Mouse (Mus musculus) heart, embryonic 12.5 days (tissue): ENCODE results near the gene Nras. TPM values are rescaled to one million over a fixed set of nuclear protein-coding genes. Genes with fewer than 3 reads are reported as not detected.
A peak's percentile ranks its signal among the peaks of the same experiment; 100 is the strongest.

ENCODE experiments used
- ATAC-seq: fragments of 200-750 bp; cut with Nextera tagmentation; 2 replicates; pipeline ENCODE4 v1.8.0; 2017; ENCODE audit warnings: moderate TSS enrichment, moderate library complexity; ENCODE audit not compliant: insufficient number of reproducible peaks, low FRiP score
- H3K27ac ChIP-seq: fragments of 300-500 bp; sonication (generic); 2 replicates; pipeline ENCODE4 v1.5.1; 2016; ENCODE audit warnings: mild to moderate bottlenecking, moderate library complexity; ENCODE audit not compliant: poor library complexity, severe bottlenecking
- H3K27me3 ChIP-seq: fragments of 300-500 bp; sonication (generic); replicated peaks from 2 replicates; pipeline ENCODE4 v1.6.1; 2016; ENCODE audit warnings: mild to moderate bottlenecking, moderate library complexity
- H3K36me3 ChIP-seq: fragments of 300-500 bp; sonication (generic); 2 replicates; pipeline ENCODE4 v1.6.1; 2016; ENCODE audit warnings: mild to moderate bottlenecking, moderate library complexity
- H3K4me1 ChIP-seq: fragments of 300-500 bp; sonication (generic); replicated peaks from 2 replicates; pipeline ENCODE4 v1.6.1; 2016; ENCODE audit warnings: mild to moderate bottlenecking
- H3K4me2 ChIP-seq: fragments of 300-500 bp; sonication (generic); 2 replicates; pipeline ENCODE4 v1.6.1; 2016; ENCODE audit warnings: mild to moderate bottlenecking, moderate library complexity
- H3K4me3 ChIP-seq: fragments of 300-500 bp; sonication (generic); 2 replicates; pipeline ENCODE4 v1.5.1; 2016; ENCODE audit warnings: mild to moderate bottlenecking
- H3K9ac ChIP-seq: fragments of 300-500 bp; sonication (generic); 2 replicates; pipeline ENCODE4 v1.6.1; 2016; ENCODE audit warnings: mild to moderate bottlenecking, moderate library complexity
- H3K9me3 ChIP-seq: fragments of 300-500 bp; sonication (generic); replicated peaks from 2 replicates; pipeline ENCODE4 v1.6.1; 2016; ENCODE audit warnings: mild to moderate bottlenecking, moderate library complexity
- WGBS: fragments of 180-500 bp; shearing (Covaris S2); methylation state at CpG from one replicate; pipeline ENCODE4 v1.1.7; 2016; 5-methylcytosine and 5-hydroxymethylcytosine counted together
- polyA plus RNA-seq: library from polyadenylated mRNA; unstranded; fragments of >200 nt; fragmentation: Nextera tagmentation; extraction: Ambion mirVana; gene quantifications from 2 replicates; pipeline ENCODE4 v1.2.1, GENCODE M21; 2016

Nras gene
- polyA plus RNA-seq, 1 experiment from 2014 or later, result 93.7 TPM

DNA sequence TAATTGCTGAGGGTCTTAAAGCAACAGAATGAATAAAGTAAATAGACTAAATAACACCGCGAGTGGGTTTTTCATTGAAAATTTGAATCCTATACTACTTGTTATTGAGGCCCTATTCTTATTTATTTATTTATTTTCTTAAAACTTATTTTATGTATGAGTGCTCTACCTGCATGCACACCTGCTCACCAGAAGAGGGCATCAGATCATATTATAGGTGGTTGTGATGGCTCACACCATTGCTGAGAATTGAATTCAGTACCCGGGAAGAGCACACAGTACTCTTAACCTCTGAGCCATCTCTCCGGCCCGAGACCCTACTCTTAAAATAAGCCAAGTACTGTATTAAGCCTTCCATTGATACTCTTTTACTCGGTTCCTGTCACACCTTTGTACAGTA lies 41.6 kb downstream of the Nras start:
- Histone ChIP-seq H3K4me1 (0 out of 2 replicates have a peak, but pooled peaks cover 7% of the 10 kb centered on the region), H3K36me3 (no peaks in the 10 kb centered on the region), H3K4me2 (no peak overlapping the region), H3K4me3 (no peak overlapping the region), H3K27ac (no peak overlapping the region), H3K27me3 (no peaks in the 10 kb centered on the region), H3K9me3 (no peaks in the 10 kb centered on the region), H3K9ac (no peak overlapping the region)
- 77% methylated on average over 6 of the region's 6 CpGs for WGBS
- ATAC-seq, result no peak

- H3K36me3 ChIP-seq, result no peaks in the 10 kb centered on the region
- H3K27me3 ChIP-seq, result no peaks in the 10 kb centered on the region
- H3K9me3 ChIP-seq, result no peaks in the 10 kb centered on the region
- 0 out of 2 replicates have a peak, but pooled peaks cover 7% of the 10 kb centered on the region for H3K4me1 ChIP-seq
- no peak overlapping the region for H3K4me3 ChIP-seq
- no peak overlapping the region for H3K4me2 ChIP-seq
- H3K27ac ChIP-seq, result no peak overlapping the region
- 38% methylated on average over 2 of the region's 2 CpGs for WGBS
- no peak overlapping the region for H3K9ac ChIP-seq
- ATAC-seq, result no peak
Measured at GRCm38 (mm10) chr3:103100735-103101134, 42.6 kb downstream of the Nras start.

DNA sequence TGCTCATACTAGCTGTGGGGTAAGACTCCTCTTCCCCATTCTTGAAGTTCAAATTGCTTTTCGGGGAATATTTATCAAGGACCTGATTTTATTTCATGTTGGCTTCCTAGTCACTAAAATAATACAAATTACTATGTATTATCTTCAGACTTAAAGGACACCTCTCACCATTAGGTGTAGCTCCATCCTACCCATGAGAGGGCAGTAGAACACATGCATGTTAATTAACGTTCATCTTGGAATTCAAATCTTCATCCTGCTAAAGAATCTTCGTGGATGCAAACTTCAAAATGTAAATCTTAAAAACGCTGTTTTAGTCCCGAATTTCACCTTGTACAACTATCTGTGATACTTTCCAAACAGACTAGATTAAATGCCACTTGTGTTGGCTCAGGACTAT lies 43.1 kb downstream of the Nras start:
- no peak for ATAC-seq
- H3K9ac ChIP-seq, result no peak overlapping the region
- H3K36me3 ChIP-seq, result no peaks in the 10 kb centered on the region
- no peak overlapping the region for H3K27ac ChIP-seq
- no peaks in the 10 kb centered on the region for H3K9me3 ChIP-seq
- H3K4me1 ChIP-seq, result 0 out of 2 replicates have a peak, but pooled peaks cover 7% of the 10 kb centered on the region
- no peaks in the 10 kb centered on the region for H3K27me3 ChIP-seq
- 65% methylated on average over 5 of the region's 5 CpGs for WGBS
- no peak overlapping the region for H3K4me2 ChIP-seq
- H3K4me3 ChIP-seq, result no peak overlapping the region

DNA sequence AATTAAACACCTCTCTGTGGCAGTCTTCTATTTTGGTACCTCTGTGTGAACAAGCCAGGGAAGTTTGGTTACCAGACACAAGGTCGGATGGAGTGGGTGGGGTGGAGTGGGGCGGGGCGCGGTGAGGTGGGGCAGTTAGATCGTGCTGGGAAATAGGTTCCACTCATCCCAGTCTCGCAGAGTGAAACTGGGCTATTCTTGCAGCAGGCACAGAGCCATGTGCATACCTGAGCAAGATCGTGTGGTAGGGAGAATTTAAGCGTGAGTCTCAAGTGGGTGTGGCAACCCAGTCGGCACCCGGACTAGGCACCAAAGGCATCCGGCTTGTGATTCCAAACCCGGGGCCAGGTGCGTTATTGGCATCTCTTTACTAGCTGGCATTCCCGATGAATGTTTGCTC lies 43.8 kb downstream of the Nras start:
- 0 out of 2 replicates have a peak, but pooled peaks cover 7% of the 10 kb centered on the region for H3K4me1 ChIP-seq
- H3K4me2 ChIP-seq, result peak overlapping the region; percentile 97
- H3K36me3 ChIP-seq, result no peaks in the 10 kb centered on the region
- no peaks in the 10 kb centered on the region for H3K27me3 ChIP-seq
- peak overlapping the region; percentile 66 for H3K4me3 ChIP-seq
- peak; percentile 40; the same call in 1 of the 2 replicates for ATAC-seq
- 1% methylated on average over 14 of the region's 14 CpGs for WGBS
- peak overlapping the region; percentile 33; the same call in 1 of the 2 replicates for H3K27ac ChIP-seq
- peak overlapping the region; percentile 82 for H3K9ac ChIP-seq
- no peaks in the 10 kb centered on the region for H3K9me3 ChIP-seq

- H3K36me3 ChIP-seq, result no peaks in the 10 kb centered on the region
- no peaks in the 10 kb centered on the region for H3K9me3 ChIP-seq
- H3K4me1 ChIP-seq, result 0 out of 2 replicates have a peak, but pooled peaks cover 7% of the 10 kb centered on the region
- ATAC-seq, result peak; percentile 98
- peak within 1 kb of the TSS; percentile 82 for H3K9ac ChIP-seq
- peak within 1 kb of the TSS; percentile 97 for H3K4me2 ChIP-seq
- under 1% methylated on average over 72 of the region's 72 CpGs for WGBS
- H3K4me3 ChIP-seq, result peak within 1 kb of the TSS; percentile 66
- H3K27me3 ChIP-seq, result no peaks in the 10 kb centered on the region
- H3K27ac ChIP-seq, result peak within 1 kb of the TSS; percentile 33
Measured at GRCm38 (mm10) chr3:103102454-103103390, 44.6 kb downstream of the Nras start, which contains the start of gene Dennd2c. TSS of gene Dennd2c (plus strand) at chr3:103102604.

GRCm38 (mm10) chr3:103107565-103108240 lies 49.6 kb downstream of the Nras start:
- no peak overlapping the region for H3K4me2 ChIP-seq
- 81% methylated on average over 7 of the region's 7 CpGs for WGBS
- no peak overlapping the region for H3K9ac ChIP-seq
- H3K36me3 ChIP-seq, result no peaks in the 10 kb centered on the region
- no peaks in the 10 kb centered on the region for H3K9me3 ChIP-seq
- H3K4me3 ChIP-seq, result no peak overlapping the region
- ATAC-seq, result peak; percentile 82
- no peaks in the 10 kb centered on the region for H3K27me3 ChIP-seq
- H3K4me1 ChIP-seq, result peaks cover 9% of the 10 kb centered on the region; the same call in 1 of the 2 replicates
- H3K27ac ChIP-seq, result no peak overlapping the region

DNA sequence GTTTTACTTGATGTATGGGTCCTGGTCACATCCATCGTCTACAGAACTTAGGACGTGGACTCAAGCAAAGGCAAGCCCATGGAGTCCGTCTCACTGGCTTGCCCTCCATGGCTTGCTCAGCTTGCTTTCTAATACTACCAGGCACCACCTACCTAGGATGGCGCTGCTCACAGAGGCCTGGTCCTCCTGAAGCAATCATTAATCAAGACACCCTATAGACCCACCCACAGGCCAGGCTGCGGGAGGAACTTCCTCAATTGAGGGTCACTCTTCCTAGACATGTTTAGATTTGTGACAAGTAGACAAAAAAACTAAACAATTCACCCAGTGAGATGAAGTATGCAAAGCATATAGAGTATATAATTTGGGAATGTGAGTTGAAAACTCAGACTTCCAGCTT lies 54.1 kb downstream of the Nras start:
- no peaks in the 10 kb centered on the region for H3K9me3 ChIP-seq
- peaks cover 6% of the 10 kb centered on the region; the same call in 1 of the 2 replicates for H3K4me1 ChIP-seq
- H3K9ac ChIP-seq, result no peak overlapping the region
- H3K36me3 ChIP-seq, result no peaks in the 10 kb centered on the region
- H3K27ac ChIP-seq, result no peak overlapping the region
- WGBS, result 74% methylated on average over 5 of the region's 5 CpGs
- no peak for ATAC-seq
- H3K4me3 ChIP-seq, result no peak overlapping the region
- 0 out of 2 replicates have a peak, but pooled peaks cover 4% of the 10 kb centered on the region for H3K27me3 ChIP-seq
- H3K4me2 ChIP-seq, result no peak overlapping the region

Other genes with a start within 250 kb of the Nras start
- gene Sycp1, start 122.2 kb upstream of the Nras start, polyA plus RNA-seq, result not detected in 2 replicates
- 0.14 and 0.40 TPM in 2 replicates for gene Nr1h5, start 94.2 kb upstream of the Nras start, polyA plus RNA-seq
- 78.6 and 92.4 TPM in 2 replicates for gene Sike1, start 62.6 kb upstream of the Nras start, polyA plus RNA-seq
- 341 and 357 TPM in 2 replicates for gene Csde1, start 37.9 kb upstream of the Nras start, polyA plus RNA-seq
- 0.30 TPM in 1 of 2 replicates, not detected in the other for gene Ampd1, start 15.7 kb downstream of the Nras start, polyA plus RNA-seq
- 5.1 and 5.9 TPM in 2 replicates for gene Dennd2c, start 44.3 kb downstream of the Nras start, polyA plus RNA-seq
- gene Bcas2, start 113.4 kb downstream of the Nras start, polyA plus RNA-seq, result 142 and 148 TPM in 2 replicates
- 17.4 and 19.8 TPM in 2 replicates for gene Trim33, start 221.0 kb downstream of the Nras start, polyA plus RNA-seq